Mouse (Mus musculus) left cerebral cortex, adult 9 months (tissue): ENCODE measurements around the gene Cish.

Experiments used
- DNase-seq, 2 experiments: peaks; one replicate each; pipeline ENCODE4 v3.0.0; 2022; ENCODE audit warnings: low spot score in 2 of 2

Cish gene

DNA sequence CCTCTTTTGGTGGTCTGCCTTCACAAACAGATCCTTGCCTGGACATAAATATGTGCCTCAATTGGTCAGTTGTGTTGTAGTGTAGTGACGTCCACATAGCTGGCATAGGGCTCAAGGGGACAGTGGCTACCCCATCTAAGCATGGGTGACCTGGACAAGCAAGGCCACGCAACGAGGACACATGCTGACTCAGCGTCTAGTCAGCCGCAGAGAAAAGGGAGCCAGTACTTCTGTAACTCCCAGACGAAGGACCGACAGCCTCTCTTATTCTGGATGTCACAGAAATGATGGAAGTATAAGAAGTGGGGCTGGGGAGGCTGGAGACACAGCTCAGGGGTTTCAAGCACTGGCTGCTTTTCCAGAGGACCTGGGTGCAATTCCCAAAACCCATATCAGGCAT lies 18.2 kb upstream of the Cish start:
- DNase-seq, result no peak

- DNase-seq, result no peak
Measured at GRCm38 (mm10) chr9:107278126-107278525, 17.7 kb upstream of the Cish start.

DNA sequence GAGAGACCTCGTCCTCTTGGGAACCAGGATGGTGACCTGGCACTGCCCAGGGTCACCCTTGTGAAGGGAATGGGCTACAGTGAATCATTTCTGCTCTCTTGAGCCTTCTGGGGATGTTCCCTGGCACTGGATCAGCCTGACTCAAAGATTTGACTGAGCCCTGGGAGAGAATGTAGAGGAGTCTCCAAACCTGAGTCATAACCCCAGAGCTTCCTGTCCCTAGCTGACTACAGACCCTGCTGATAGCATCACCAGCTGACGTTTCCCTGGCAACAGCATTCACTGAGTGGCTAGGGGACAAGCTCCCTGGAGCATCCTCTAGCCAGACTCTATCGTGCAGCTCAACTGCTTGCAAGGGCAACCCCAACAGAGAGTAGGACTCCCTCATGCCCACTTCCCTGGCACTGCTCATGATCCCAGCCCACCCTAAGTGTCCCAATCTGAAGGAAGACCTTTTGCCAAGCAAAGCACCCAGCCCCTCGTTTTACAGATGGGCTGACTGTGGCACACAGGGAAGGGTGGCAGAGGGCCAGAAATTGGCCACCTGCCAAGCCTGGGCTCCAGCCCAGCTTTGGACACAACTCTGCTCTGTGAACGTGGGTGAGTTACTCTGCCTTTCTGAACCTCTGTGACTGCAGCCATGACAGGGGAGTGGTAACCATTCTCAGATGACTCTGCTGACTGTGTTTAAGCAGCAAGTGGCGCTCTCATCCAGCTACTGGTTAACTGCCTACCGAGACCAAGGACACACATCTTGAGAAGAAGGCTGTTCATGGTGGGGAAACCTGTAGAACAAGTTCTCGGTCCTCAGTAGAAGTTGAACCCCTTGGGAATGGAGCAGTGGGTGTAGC lies 17.1 kb upstream of the Cish start:
- DNase-seq, result no peak

GRCm38 (mm10) chr9:107279378-107280321 lies 16.2 kb upstream of the Cish start:
- no peak for DNase-seq

GRCm38 (mm10) chr9:107280322-107281027 lies 15.4 kb upstream of the Cish start:
- no peak for DNase-seq

DNA sequence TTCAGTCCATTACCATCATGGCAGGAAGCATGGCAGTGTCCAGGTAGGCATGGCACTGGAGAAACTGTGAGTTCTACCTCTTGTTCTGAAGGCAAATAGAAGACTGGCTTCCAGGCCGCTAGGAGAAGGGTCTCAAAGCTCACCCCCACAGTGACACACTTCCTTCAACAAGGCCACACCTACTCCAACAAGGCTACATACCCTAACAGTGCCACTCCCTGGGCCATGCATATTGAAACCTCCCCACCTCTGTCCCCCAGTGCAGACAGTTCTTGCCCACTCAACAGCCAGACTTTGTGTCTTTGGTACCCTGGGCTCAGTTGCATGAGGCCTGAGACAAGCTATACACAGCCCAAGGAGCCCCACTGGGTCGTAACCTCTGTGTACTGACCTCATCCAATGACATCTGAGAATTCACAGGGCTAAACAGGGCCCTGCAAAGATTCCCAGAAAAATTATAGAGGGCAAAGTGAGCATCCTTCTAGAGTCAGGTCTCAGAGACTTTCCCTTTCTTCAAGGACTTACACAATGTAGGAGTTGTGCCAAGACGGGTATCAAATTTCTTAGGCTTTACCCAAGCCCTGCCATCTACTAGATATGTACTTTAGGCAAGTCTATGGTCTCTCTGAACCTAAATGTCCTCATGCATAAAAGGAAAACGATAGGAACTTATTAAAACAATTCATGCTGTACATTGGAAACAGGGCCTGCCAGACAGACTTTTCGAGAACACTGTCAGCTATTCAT lies 14.4 kb upstream of the Cish start:
- DNase-seq, result no peak

DNA sequence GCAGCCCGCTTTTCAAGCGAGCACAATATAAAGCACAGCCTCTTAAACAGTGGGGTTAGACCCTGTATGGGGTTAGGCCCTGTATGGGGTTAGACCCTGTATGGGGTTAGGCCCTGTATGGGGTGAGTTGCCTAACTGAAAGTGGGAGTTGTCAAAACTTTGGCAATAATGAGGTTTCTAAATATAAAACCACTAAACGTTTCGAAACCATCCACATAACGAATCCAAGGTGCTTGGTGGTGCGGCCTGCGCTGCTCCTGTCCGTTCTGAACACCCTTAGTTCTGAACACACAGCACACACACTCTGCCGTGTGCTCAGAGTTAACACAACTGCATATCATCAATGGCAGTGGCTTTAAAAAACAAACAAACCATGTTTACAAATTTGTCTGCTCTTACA lies 12.9 kb upstream of the Cish start:
- DNase-seq, result no peak

GRCm38 (mm10) chr9:107285009-107285408 lies 10.8 kb upstream of the Cish start:
- no peak for DNase-seq

DNA sequence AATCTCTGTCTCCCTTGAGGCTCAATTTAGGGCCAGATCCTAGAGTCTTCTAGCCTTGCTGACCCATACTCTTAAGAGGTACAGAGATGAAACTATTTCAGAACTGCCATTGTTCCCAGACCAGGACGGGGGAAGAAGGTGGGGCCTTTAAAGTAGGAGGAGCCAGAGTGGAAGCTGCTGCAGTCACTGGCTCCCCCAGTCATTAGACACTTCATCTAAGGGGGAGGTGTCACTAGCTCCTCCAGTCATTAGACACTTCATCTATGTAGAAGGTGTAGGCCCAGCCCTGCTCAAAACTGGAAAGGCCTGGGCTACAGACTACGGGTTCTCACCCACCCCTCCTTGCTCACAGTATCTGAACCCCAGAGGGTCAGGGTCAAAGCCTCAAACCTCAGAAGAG lies 8.5 kb upstream of the Cish start:
- no peak for DNase-seq

- no peak for DNase-seq
Measured at GRCm38 (mm10) chr9:107288105-107288650, 7.6 kb upstream of the Cish start.

DNA sequence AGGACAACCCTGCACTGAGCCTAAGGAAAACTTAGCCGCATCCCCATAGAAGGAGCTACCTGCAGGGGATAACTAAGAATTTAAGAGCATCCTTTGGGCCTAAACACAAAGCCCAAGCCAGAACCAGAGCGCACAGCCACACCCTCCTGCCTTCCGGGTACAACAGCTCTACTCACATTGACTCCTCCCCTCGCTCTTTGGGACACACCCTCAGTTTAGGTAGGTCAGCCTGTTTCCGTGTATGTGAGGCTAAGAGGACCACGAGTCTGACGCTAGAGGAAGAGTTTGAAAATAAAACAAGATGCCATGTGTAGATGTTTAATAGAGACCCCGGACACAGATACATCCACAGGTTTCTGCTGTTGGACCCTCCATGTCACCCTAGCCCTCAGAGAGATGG lies 7.1 kb upstream of the Cish start:
- no peak for DNase-seq

- peak in 1 of 2 experiments; percentile 52 for DNase-seq
Measured at GRCm38 (mm10) chr9:107289211-107290076, 6.4 kb upstream of the Cish start, which contains the start of gene Mapkapk3. Mapkapk3 (minus strand) TSS chr9:107289877.

DNA sequence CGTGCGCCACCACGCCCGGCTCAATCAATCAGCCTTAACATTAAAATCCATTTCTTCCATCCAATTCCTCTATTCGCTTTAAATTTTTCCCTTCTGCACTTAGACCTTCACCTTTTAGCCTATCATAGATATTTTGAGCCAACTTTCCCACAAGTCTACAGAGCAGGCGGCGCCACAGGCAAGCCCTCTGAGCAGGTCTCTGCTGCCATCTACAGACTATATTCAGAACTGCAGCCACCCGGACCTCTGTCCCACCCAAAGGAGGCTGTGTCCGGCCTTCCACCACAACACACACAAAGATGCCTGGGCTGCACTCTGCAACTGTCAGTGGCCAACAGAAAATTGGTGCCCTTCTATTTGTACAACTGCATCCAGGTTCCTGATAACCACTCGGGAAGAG lies 4.9 kb upstream of the Cish start:
- DNase-seq, result peak in 1 of 2 experiments; percentile 81

DNA sequence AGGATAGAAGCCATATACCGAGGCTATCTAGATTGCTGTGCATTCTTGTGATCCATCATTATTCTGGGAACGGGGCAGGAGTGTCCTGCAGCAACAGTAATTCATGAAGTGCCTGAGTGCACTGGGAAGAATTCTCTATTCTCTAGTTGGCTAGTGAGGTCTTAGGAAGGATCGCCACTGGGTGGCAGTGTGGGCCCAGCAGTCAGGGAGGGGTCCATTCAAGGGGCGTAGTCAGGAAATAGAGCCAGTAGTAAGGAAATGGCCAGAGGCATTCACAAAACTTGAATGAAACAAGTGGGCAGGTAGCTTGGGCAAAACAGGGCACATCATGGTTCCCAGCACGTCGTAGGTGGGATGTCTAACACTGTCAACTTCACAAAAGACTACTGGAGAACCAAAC lies 1.6 kb upstream of the Cish start:
- peak in 1 of 2 experiments; percentile 70 for DNase-seq

- peak in 1 of 2 experiments; percentile 54 for DNase-seq
Measured at GRCm38 (mm10) chr9:107295616-107296015, 210 bp upstream of the Cish start.

DNA sequence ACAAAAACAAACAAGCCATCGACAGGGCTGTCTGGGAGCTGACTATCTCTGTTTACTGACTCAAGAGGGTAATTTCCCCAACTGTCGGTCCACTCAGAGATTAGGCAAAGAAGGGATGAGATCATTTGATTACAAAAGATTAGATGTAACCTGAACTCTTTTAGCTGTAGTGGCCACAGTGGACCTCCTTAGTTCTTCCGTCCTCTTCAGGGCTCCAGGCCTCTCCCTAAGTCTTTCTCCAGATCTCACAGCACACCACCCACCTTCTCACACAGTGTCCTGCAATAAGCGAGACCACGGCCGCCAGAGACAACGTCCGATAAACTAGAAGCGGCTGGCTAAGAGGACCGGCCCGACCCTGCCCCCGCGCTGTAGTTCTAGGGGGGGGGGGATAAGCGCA lies 215 bp downstream of the Cish start:
- DNase-seq, result no peak

DNA sequence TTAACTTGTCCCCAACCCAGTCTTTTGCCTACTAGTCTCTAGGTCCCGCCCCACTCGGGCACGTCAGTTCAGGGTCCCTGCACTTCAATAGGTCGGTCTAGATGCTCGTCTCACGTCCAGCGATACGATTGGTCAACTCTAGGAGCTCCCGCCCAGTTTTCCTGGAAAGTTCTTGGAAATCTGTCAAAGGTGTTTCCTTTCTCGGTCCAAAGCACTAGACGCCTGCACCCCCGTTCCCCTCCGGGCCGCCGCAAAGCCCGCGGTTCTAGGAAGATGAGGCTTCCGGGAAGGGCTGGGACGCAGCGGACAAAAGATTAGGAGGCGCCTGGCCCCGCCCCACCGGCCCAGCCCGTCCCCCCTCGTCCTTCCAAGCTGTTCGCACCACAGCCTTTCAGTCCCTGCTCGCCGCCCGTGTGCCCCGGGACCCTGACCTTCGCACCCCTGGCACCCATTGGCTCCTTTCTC lies 707 bp downstream of the Cish start:
- peak; percentile 79 to 96 for DNase-seq

DNA sequence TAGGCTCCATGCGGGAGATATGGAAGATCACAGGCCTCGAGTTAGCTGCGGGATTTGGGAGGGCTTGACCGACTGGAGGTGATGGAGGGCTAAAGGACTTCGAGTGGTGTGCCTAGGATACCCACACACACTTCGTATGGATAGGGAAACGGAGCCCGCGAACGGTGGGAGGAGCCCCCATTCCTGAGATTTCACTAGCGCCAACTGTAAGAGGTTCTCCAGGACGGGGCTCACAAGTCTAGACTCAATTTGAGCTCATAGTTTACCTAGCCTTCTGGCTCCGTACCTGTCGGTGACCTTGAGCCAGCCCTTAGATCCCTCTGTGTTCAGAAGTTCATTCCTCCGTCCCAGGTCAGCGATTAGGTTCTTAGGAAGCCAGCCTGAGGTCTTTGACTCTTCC lies 1.2 kb downstream of the Cish start:
- DNase-seq, result no peak

GRCm38 (mm10) chr9:107297658-107298057 lies 1.8 kb downstream of the Cish start:
- no peak for DNase-seq
